Mouse (Mus musculus) megakaryocyte, embryonic 14.5 days (primary cell): Measurements from ENCODE around the gene Rnf114.

Experiments
- FLI1 ChIP-seq: IDR thresholded peaks from 2 replicates; pipeline ENCODE4 v1.6.1; 2012; ENCODE audit warnings: low read length, inconsistent platforms, mixed read lengths
- GATA1 ChIP-seq: IDR thresholded peaks from 3 replicates; pipeline ENCODE4 v1.6.1; 2012; ENCODE audit warnings: mixed read lengths, low read length, inconsistent platforms, borderline replicate concordance

DNA sequence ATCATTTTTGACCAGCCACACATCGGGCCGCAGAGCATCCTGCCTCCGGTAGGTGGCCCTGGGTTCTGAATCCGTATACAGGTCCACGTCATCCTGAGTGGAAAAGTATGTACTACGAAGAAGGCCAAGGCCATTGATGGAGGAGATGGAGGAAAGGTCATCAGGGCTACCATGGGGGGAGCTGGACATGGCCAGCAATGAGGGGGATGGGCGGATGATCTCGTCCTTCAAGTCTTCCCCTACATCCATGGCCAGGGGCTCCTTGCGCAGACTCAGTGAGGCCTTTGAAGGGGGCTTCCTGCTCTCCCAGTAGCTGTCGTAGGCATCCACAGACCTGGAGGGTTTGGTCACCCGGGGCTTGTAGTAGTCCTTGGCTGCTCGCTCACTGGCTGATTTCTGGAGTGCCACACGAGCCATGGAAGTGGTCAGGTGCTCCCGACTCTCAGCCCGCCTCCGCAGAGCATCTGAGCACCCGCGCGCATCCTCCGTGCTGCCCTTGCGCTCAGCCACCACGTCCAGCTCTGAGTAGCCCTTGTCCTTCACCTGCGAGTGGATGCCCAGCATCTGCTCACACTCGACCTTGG is 8.5 kb upstream of the Rnf114 start:
- no peak for TF ChIP-seq GATA1
- no peak for TF ChIP-seq FLI1
